Mouse (Mus musculus) intestine, embryonic 16.5 days (tissue): ENCODE data around the gene Fam131a. TPM values are rescaled to one million over a fixed set of nuclear protein-coding genes. Genes with fewer than 3 reads are reported as not detected.
"Not testable (repeated sequence)": the region's sequence is repeated elsewhere in the genome, so short reads cannot be mapped to it uniquely, and the experiment has no call there.

Experiments
- ATAC-seq: fragments of 200-750 bp; cut with Nextera tagmentation; 2 replicates; pipeline ENCODE4 v1.8.0; 2017; ENCODE audit warnings: moderate TSS enrichment, moderate library complexity
- H3K27ac ChIP-seq: fragments of 300-500 bp; sonication (generic); 2 replicates; pipeline ENCODE4 v1.5.1; 2014; ENCODE audit warnings: mild to moderate bottlenecking, low read length
- H3K27me3 ChIP-seq: fragments of 300-500 bp; sonication (generic); replicated peaks from 2 replicates; pipeline ENCODE4 v1.6.1; 2014; ENCODE audit warnings: low read length, control low read depth, mixed read lengths; ENCODE audit not compliant: control insufficient read depth, insufficient read depth
- H3K36me3 ChIP-seq: fragments of 300-500 bp; sonication (generic); 2 replicates; pipeline ENCODE4 v1.6.1; 2014; ENCODE audit warnings: low read length, control low read depth; ENCODE audit not compliant: control insufficient read depth, insufficient read depth
- H3K4me1 ChIP-seq: fragments of 300-500 bp; sonication (generic); 2 replicates; pipeline ENCODE4 v1.6.1; 2014; ENCODE audit warnings: low read length, control low read depth, mixed read lengths; ENCODE audit not compliant: control insufficient read depth, insufficient read depth
- H3K4me2 ChIP-seq: fragments of 300-500 bp; sonication (generic); 2 replicates; pipeline ENCODE4 v1.6.1; 2014; ENCODE audit warnings: low read depth, low read length, control low read depth
- H3K4me3 ChIP-seq: fragments of 300-500 bp; sonication (generic); 2 replicates; pipeline ENCODE4 v1.5.1; 2014; ENCODE audit warnings: mild to moderate bottlenecking, low read length
- H3K9ac ChIP-seq: fragments of 300-500 bp; sonication (generic); 2 replicates; pipeline ENCODE4 v1.6.1; 2014; ENCODE audit warnings: low read depth, low read length
- H3K9me3 ChIP-seq: fragments of 300-500 bp; sonication (generic); 2 replicates; pipeline ENCODE4 v1.6.1; 2016; ENCODE audit warnings: low read length, control low read depth; ENCODE audit not compliant: control insufficient read depth
- WGBS: fragments of 180-500 bp; shearing (Covaris S2); extraction: QIAGEN DNeasy Blood & Tissue Kit; methylation state at CpG from one replicate; pipeline ENCODE4 v1.1.7; 2014; 5-methylcytosine and 5-hydroxymethylcytosine counted together
- polyA plus RNA-seq: library from polyadenylated mRNA; unstranded; fragments of >200 nt; fragmentation: Nextera tagmentation; extraction: Ambion mirVana; gene quantifications from 2 replicates; pipeline ENCODE4 v1.2.1, GENCODE M21; 2015

Fam131a gene
- 6.2 and 6.8 TPM in 2 replicates for polyA plus RNA-seq

DNA sequence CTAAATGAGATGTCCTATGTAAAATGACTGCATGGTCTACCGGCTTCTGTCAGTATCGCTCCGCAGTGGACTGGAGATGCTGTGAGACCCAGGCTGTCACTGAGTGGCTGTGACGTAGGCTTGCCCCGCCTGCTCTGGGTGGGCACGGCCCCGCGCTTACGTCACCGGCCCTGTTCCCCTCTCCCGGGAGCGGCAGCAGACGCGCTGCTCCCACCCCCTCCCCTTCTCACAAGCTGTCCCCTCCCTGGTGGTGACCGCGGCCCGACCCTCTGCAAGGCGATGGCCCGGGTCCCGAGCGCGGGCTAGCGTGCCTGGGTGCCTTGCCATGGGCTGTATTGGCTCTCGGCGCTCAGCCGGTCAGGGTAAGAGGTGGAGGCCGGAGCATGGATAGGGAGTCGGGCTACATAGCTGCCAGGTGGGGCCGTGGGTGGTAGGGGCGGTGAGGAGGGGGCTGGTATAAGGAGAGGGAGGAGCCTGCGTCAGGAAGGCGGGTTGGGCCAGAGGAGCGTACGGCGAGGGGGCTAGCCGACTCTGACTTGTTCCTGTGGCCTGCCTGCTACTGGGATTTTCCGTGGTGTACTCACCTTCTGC lies at the start of gene Fam131a:
Gene Fam131a (plus strand): TSS at position 131 of the 591 bp plus-strand sequence.
- Histone ChIP-seq H3K36me3 (peaks cover 18% of the 10 kb centered on the region), H3K9ac (peak within 1 kb of the TSS; percentile 85), H3K4me1 (peaks cover 19% of the 10 kb centered on the region), H3K9me3 (no peaks in the 10 kb centered on the region), H3K27me3 (no peaks in the 10 kb centered on the region; the same call in 1 of the 2 replicates), H3K4me2 (peak within 1 kb of the TSS; percentile 95), H3K27ac (peak within 1 kb of the TSS; percentile 85), H3K4me3 (peak within 1 kb of the TSS; percentile 69)
- under 1% methylated on average over 37 of the region's 37 CpGs for WGBS
- ATAC-seq, result peak; percentile 95

DNA sequence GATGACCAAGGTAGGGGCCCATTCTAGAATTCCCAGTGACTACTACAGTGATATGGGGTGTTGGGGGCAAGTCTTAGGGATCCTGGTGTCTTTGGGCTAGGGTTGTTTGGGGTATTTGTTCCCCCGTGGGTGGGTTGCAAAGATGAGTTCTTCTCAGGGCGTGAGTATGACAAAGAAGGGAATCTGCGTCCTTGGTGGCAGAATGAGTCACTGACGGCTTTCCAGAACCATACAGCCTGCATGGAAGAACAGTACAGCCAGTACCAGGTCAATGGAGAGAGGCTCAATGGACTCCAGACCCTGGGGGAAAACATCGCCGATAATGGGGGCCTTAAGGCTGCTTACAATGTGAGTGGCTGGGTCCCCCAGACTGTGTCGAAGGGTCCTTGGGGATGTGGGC lies 49.1 kb upstream of the Fam131a start:
- 85% methylated on average over 7 of the region's 7 CpGs for WGBS
- ATAC-seq, result no peak
- H3K27me3 ChIP-seq, result no peaks in the 10 kb centered on the region

DNA sequence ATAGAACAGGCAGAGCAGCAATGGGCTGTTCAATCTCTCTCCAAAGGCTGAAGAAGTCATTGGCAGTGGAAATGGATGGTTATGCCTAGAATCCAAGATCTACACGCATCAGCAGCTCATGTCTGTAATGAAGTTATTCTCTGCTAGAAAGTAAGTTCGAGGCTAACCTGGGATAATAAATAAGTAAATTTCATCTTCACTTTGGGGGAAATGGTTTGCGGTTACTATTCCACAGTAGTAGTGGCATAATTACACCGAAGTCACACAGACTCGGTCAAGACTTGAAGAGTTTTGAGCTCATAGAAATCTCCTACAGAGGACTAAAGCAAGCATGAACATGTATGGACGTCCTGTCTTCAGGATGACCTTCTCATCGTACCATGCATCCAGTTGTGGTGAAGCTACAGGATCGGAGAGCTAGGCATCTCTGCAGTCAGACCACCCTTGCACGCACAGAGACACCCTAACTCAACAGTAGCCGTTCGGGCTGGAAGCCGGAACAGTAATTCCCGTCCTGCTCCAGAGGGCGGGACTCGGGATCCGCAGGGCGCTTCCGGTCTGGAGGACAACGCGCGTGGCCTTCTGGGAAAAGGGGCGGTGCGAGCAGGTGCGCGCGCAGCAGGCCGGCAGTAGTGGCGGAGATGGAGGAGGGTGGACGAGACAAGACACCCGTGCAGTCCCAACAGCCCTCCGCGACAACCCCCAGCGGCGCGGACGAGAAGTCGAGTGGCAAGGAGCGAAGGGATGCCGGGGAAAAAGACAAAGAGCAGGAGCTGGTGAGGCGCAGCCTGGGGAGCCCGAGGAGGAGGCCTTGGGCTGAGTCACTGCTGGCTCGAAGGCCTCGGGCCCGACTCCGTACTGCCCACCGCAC lies 41.7 kb upstream of the Fam131a start, which contains the start of gene Psmd2:
Gene Psmd2 (plus strand): TSS at position 577 of the 871 bp plus-strand sequence.
- WGBS, result 2% methylated on average over 46 of the region's 46 CpGs
- no peaks in the 10 kb centered on the region for H3K27me3 ChIP-seq
- peak within 1 kb of the TSS; percentile 74 for H3K4me3 ChIP-seq
- peak within 1 kb of the TSS; percentile 83 for H3K4me2 ChIP-seq
- peak within 1 kb of the TSS; percentile 80 for H3K27ac ChIP-seq
- ATAC-seq, result peak; percentile 97
- H3K9me3 ChIP-seq, result no peaks in the 10 kb centered on the region
- no peaks in the 10 kb centered on the region for H3K36me3 ChIP-seq
- H3K4me1 ChIP-seq, result peaks cover 12% of the 10 kb centered on the region
- H3K9ac ChIP-seq, result peak within 1 kb of the TSS; percentile 88

More for the DNA sequence above, 49.1 kb upstream of the Fam131a start:
- no peak overlapping the region for H3K9ac ChIP-seq
- H3K27ac ChIP-seq, result no peak overlapping the region
- H3K9me3 ChIP-seq, result no peaks in the 10 kb centered on the region
- H3K4me1 ChIP-seq, result no peaks in the 10 kb centered on the region
- H3K36me3 ChIP-seq, result no peaks in the 10 kb centered on the region
- H3K4me3 ChIP-seq, result no peak overlapping the region
- no peak overlapping the region for H3K4me2 ChIP-seq

DNA sequence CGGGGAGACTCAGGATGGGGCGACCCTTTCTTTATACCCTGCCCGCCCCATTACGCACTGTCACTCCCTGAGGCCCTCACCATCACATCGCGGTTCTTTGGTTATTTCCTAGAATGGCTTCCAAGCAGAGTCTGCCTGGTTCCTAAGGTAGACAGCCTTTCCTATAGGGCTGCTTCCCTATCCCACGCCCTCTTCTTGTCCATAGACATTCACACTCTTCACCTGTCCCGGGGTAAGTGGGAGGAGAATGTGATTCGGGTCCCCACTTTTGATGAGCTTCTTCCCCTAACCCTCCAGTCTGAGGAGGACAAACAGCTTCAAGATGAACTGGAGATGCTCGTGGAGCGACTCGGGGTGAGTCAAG lies 41.1 kb upstream of the Fam131a start:
- Histone ChIP-seq H3K4me1 (peaks cover 12% of the 10 kb centered on the region), H3K27ac (0 out of 2 replicates have a peak overlapping the region, but pooled peaks have one; percentile 40), H3K27me3 (no peaks in the 10 kb centered on the region), H3K4me3 (peak overlapping the region; percentile 74), H3K9me3 (no peaks in the 10 kb centered on the region), H3K4me2 (peak overlapping the region; percentile 83), H3K9ac (peak overlapping the region; percentile 88), H3K36me3 (peaks cover 4% of the 10 kb centered on the region; the same call in 1 of the 2 replicates)
- peak; percentile 59; the same call in 1 of the 2 replicates for ATAC-seq
- 8% methylated on average over 12 of the region's 12 CpGs for WGBS

DNA sequence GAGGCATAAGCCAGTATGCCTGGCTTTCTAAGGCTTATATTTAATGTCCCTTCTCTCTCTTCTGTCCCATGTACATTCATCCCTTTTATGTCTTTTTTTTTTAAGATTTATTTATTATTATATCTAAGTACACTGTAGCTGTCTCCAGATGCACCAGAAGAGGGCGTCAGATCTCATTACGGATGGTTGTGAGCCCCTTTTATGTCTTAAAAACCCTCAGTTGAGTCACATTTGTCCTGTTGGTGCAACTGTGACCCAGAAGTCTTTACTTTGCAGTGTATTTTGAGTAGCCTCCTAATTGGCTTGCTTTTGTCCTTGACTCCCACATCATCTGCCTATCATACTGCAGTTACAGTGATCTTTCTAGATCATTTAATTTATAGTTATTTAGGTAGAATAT lies 39.7 kb upstream of the Fam131a start:
- H3K9ac ChIP-seq, result no peak overlapping the region
- H3K36me3 ChIP-seq, result peaks cover 4% of the 10 kb centered on the region; the same call in 1 of the 2 replicates
- H3K27ac ChIP-seq, result no peak overlapping the region
- no peak overlapping the region for H3K4me3 ChIP-seq
- 52% methylated on average over 2 of the region's 2 CpGs for WGBS
- H3K27me3 ChIP-seq, result no peaks in the 10 kb centered on the region
- H3K9me3 ChIP-seq, result no peaks in the 10 kb centered on the region
- no peak overlapping the region for H3K4me2 ChIP-seq
- peaks cover 12% of the 10 kb centered on the region for H3K4me1 ChIP-seq
- no peak for ATAC-seq

DNA sequence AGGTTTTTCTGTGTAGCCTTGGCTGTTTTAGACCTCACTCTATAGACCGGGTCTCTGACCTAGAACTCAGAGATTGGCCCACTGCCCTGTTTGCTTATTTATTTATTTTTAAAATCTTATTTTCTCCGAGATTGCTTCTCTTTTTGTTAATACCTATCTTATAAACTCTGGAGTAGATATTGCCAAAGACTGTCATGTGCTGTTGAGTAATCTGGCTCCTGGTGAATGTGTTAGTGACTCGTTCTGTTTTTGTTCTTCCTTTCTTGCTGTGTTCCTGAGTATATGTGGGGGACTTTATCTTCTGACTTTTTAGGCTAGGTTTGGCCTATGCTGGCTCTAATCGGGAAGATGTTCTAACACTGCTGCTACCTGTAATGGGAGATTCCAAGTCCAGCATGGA lies 35.4 kb upstream of the Fam131a start:
- Histone ChIP-seq H3K4me3 (no peak overlapping the region), H3K27ac (no peak overlapping the region), H3K27me3 (no peaks in the 10 kb centered on the region), H3K9ac (no peak overlapping the region), H3K4me1 (peaks cover 3% of the 10 kb centered on the region), H3K4me2 (no peak overlapping the region), H3K9me3 (no peaks in the 10 kb centered on the region), H3K36me3 (peaks cover 13% of the 10 kb centered on the region; the same call in 1 of the 2 replicates)
- 90% methylated on average over 4 of the region's 4 CpGs for WGBS
- no peak for ATAC-seq

DNA sequence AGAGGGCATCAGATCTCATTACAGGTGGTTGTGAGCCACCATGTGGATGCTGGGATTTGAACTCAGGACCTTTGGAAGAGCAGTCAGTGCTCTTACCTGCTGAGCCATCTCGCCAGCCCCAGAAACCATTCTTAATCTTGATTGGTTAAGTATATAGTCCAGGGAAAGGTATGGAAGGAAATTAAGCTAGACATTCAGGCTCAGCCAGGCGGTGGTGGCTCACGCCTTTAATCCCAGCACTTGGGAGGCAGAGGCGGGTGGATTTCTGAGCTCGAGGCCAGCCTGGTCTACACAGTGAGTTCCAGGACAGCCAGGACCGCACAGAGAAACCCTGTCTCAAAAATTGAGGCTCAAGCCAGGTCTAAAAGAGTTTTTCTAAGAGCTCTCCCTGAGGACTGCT lies 25.0 kb upstream of the Fam131a start, which contains the start of gene Eif4g1:
Gene Eif4g1 (plus strand): TSS at position 301 of the 400 bp plus-strand sequence.
- not testable (repeated sequence) for H3K4me1 ChIP-seq, H3K27me3 ChIP-seq, H3K9ac ChIP-seq, ATAC-seq, H3K4me2 ChIP-seq, H3K4me3 ChIP-seq, H3K27ac ChIP-seq, H3K36me3 ChIP-seq, H3K9me3 ChIP-seq
- whole genome bisulfite sequencing, result 99% methylated on average over 3 of the region's 6 CpGs

DNA sequence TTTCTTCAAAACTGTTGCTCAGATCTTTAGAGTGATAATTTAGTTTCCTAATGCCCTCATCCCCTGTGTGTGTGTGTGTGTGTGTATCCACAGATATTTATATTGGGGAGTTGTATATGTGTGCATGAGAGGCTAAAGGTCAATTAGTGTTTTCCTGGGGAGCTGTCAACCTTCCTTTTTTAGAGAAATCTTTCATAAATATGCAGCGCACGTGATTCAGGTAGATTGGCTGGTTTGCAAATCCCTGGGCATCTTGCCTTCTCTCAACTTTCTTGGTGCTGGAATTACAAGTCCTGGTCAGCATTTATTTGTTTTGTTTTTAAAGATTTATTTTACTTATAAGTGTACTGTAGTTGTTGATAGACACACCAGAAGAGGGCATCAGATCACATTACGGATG lies 22.8 kb upstream of the Fam131a start:
- no peaks in the 10 kb centered on the region for H3K27me3 ChIP-seq
- H3K4me2 ChIP-seq, result no peak overlapping the region
- 87% methylated on average over 3 of the region's 3 CpGs for WGBS
- H3K36me3 ChIP-seq, result peaks cover 5% of the 10 kb centered on the region; the same call in 1 of the 2 replicates
- H3K27ac ChIP-seq, result no peak overlapping the region
- no peak overlapping the region for H3K9ac ChIP-seq
- no peaks in the 10 kb centered on the region for H3K9me3 ChIP-seq
- peaks cover 21% of the 10 kb centered on the region for H3K4me1 ChIP-seq
- ATAC-seq, result no peak
- no peak overlapping the region for H3K4me3 ChIP-seq

DNA sequence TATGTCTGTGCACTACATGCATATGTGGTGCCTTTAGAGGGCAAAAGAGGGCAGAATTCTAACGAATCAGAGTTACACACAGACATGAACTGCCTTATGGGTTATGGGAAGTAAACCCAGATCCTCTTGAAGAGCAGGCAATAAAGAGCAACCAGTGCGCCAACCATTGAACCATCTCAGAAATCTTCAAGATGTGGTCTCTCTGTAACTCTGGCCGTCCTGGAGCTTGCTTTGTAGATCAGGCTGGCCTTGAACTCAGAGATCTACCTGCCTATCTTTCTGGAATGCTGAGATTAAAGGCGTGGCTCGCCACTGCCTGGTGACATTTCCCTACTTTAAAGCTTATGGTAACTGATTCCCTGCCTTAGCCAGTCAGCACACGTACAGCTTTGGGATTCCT lies 21.2 kb upstream of the Fam131a start:
- H3K4me2 ChIP-seq, result peak overlapping the region; percentile 62; the same call in 1 of the 2 replicates
- peak overlapping the region; percentile 65; the same call in 1 of the 2 replicates for H3K27ac ChIP-seq
- peaks cover 21% of the 10 kb centered on the region for H3K4me1 ChIP-seq
- 18% methylated on average over 6 of the region's 6 CpGs for WGBS
- H3K9ac ChIP-seq, result no peak overlapping the region
- no peak overlapping the region; the same call in 1 of the 2 replicates for H3K4me3 ChIP-seq
- H3K27me3 ChIP-seq, result no peaks in the 10 kb centered on the region
- H3K36me3 ChIP-seq, result peaks cover 9% of the 10 kb centered on the region; the same call in 1 of the 2 replicates
- H3K9me3 ChIP-seq, result no peaks in the 10 kb centered on the region
- no peak for ATAC-seq
